Mouse (Mus musculus): ENCODE results near the gene Tex37.

GRCm38 (mm10) chr6:70903689-70904088 lies 15.0 kb downstream of the Tex37 start:
- TF ChIP-seq CTCF (IDR thresholded peaks at IDR 0.05; ENCODE audit: extremely low read depth, insufficient read length, insufficient replicate concordance, low read depth, low read length) (no peak), POLR2A (IDR thresholded peaks at IDR 0.05; ENCODE audit: low read depth, low read length) (no peak)
